Mouse (Mus musculus): ENCODE measurements around the gene Fam129c. TPM values are rescaled to one million over a fixed set of nuclear protein-coding genes. Genes with fewer than 3 reads are reported as not detected.

Fam129c gene
- polyA plus RNA-seq, 1 experiment from 2014 or later: 1.2 TPM

GRCm38 (mm10) chr8:71639318-71639717, 41.9 kb downstream of the Fam129c start:
- H3K27ac ChIP-seq (ENCODE audit: low read length): no peak overlapping the region
- H3K9me3 ChIP-seq (ENCODE audit: low read length): no peaks in the 10 kb centered on the region
- DNase-seq (ENCODE audit: low spot score) (no peak), ATAC-seq (no peak)
- no peak overlapping the region for H3K4me3 ChIP-seq (ENCODE audit: low read depth, low read length)
- no peak overlapping the region for H3K4me2 ChIP-seq (replicated peaks; ENCODE audit: low read depth, low read length)
- H3K9ac ChIP-seq (replicated peaks; ENCODE audit: low read depth): no peak overlapping the region
- TF ChIP-seq EP300 (IDR thresholded peaks at IDR 0.05) (no peak), CTCF (IDR thresholded peaks at IDR 0.05) (no peak)
- 73% methylated on average over 4 of the region's 4 CpGs for WGBS
- no peaks in the 10 kb centered on the region for H3K36me3 ChIP-seq (ENCODE audit: insufficient read depth, low read length)
- no peaks in the 10 kb centered on the region for H3K4me1 ChIP-seq (ENCODE audit: insufficient read depth, low read depth, low read length)
- no peaks in the 10 kb centered on the region for H3K27me3 ChIP-seq (replicated peaks; ENCODE audit: insufficient read depth, low read length)

- H3K4me3 ChIP-seq (ENCODE audit: low read depth, low read length): no peak overlapping the region
- 0 out of 2 replicates have a peak overlapping the region, but pooled peaks have one; percentile 8 for H3K27ac ChIP-seq (ENCODE audit: low read length)
- ATAC-seq (peak; percentile 95), DNase-seq (ENCODE audit: low spot score) (peak; percentile 85)
- no peaks in the 10 kb centered on the region for H3K9me3 ChIP-seq (ENCODE audit: low read length)
- 49% methylated on average over 9 of the region's 9 CpGs for WGBS
- H3K27me3 ChIP-seq (replicated peaks; ENCODE audit: insufficient read depth, low read length): no peaks in the 10 kb centered on the region
- TF ChIP-seq CTCF (IDR thresholded peaks at IDR 0.05) (no peak), EP300 (IDR thresholded peaks at IDR 0.05) (peak; percentile 60)
- no peaks in the 10 kb centered on the region for H3K4me1 ChIP-seq (ENCODE audit: insufficient read depth, low read depth, low read length)
- no peak overlapping the region for H3K9ac ChIP-seq (replicated peaks; ENCODE audit: low read depth)
- H3K4me2 ChIP-seq (replicated peaks; ENCODE audit: low read depth, low read length): no peak overlapping the region
- no peaks in the 10 kb centered on the region for H3K36me3 ChIP-seq (ENCODE audit: insufficient read depth, low read length)
These were observed 48.1 kb downstream of the Fam129c start for GRCm38 (mm10) chr8:71645510-71645909.

- H3K9me3 ChIP-seq (ENCODE audit: low read length): no peaks in the 10 kb centered on the region
- 0 out of 2 replicates have a peak, but pooled peaks cover 36% of the 10 kb centered on the region for H3K27me3 ChIP-seq (replicated peaks; ENCODE audit: insufficient read depth, low read length)
- no peaks in the 10 kb centered on the region for H3K4me1 ChIP-seq (ENCODE audit: insufficient read depth, low read depth, low read length)
- no peak overlapping the region for H3K27ac ChIP-seq (ENCODE audit: low read length)
- no peaks in the 10 kb centered on the region for H3K36me3 ChIP-seq (ENCODE audit: insufficient read depth, low read length)
- 2% methylated on average over 24 of the region's 24 CpGs for WGBS
- ATAC-seq (peak; percentile 78), DNase-seq (ENCODE audit: low spot score) (no peak)
- H3K4me2 ChIP-seq (replicated peaks; ENCODE audit: low read depth, low read length): no peak overlapping the region
- no peak overlapping the region for H3K9ac ChIP-seq (replicated peaks; ENCODE audit: low read depth)
- no peak overlapping the region for H3K4me3 ChIP-seq (ENCODE audit: low read depth, low read length)
- TF ChIP-seq EP300 (IDR thresholded peaks at IDR 0.05): no peak
- no peak for TF ChIP-seq CTCF (IDR thresholded peaks at IDR 0.05)
These were observed 57.2 kb downstream of the Fam129c start for GRCm38 (mm10) chr8:71654600-71654999.

Small RNAs within 50 kb of the gene (microRNA-seq; reads per million reads assigned to microRNA genes)
- not detected for gene Mir6769b

Other genes starting within 250 kb of the Fam129c start
- gene Use1, start 230.8 kb upstream of the Fam129c start, polyA plus RNA-seq (2015; fragmentation: Nextera tagmentation; extraction: Ambion mirVana): 136 and 139 TPM in 2 replicates
- 11.1 and 11.9 TPM in 2 replicates for gene Ocel1, start 226.3 kb upstream of the Fam129c start, polyA plus RNA-seq (2015; fragmentation: Nextera tagmentation; extraction: Ambion mirVana)
- gene Nr2f6, start 215.7 kb upstream of the Fam129c start, polyA plus RNA-seq (2015; fragmentation: Nextera tagmentation; extraction: Ambion mirVana): 61.5 and 69.4 TPM in 2 replicates
- 29.5 and 42.0 TPM in 2 replicates for gene Ushbp1, start 201.8 kb upstream of the Fam129c start, polyA plus RNA-seq (2015; fragmentation: Nextera tagmentation; extraction: Ambion mirVana)
- gene Babam1, start 200.8 kb upstream of the Fam129c start, polyA plus RNA-seq (2015; fragmentation: Nextera tagmentation; extraction: Ambion mirVana): 60.8 and 62.5 TPM in 2 replicates
- gene Ankle1, start 191.6 kb upstream of the Fam129c start, polyA plus RNA-seq (2015; fragmentation: Nextera tagmentation; extraction: Ambion mirVana): 0.72 and 1.5 TPM in 2 replicates
- gene Abhd8, start 134.0 kb upstream of the Fam129c start, polyA plus RNA-seq (2015; fragmentation: Nextera tagmentation; extraction: Ambion mirVana): 23.8 and 27.6 TPM in 2 replicates
- gene Mrpl34, start 132.7 kb upstream of the Fam129c start, polyA plus RNA-seq (2015; fragmentation: Nextera tagmentation; extraction: Ambion mirVana): 137 and 146 TPM in 2 replicates
- gene Dda1, start 128.4 kb upstream of the Fam129c start, polyA plus RNA-seq (2015; fragmentation: Nextera tagmentation; extraction: Ambion mirVana): 73.7 and 78.6 TPM in 2 replicates
- gene Ano8, start 111.7 kb upstream of the Fam129c start, polyA plus RNA-seq (2015; fragmentation: Nextera tagmentation; extraction: Ambion mirVana): 1.1 and 1.2 TPM in 2 replicates
- 10.6 and 11.6 TPM in 2 replicates for gene Gtpbp3, start 109.5 kb upstream of the Fam129c start, polyA plus RNA-seq (2015; fragmentation: Nextera tagmentation; extraction: Ambion mirVana)
- 246 and 265 TPM in 2 replicates for gene Plvap, start 85.9 kb upstream of the Fam129c start, polyA plus RNA-seq (2015; fragmentation: Nextera tagmentation; extraction: Ambion mirVana)
- 0.07 and 0.08 TPM in 2 replicates for gene Ccdc194, start 71.9 kb upstream of the Fam129c start, polyA plus RNA-seq (2015; fragmentation: Nextera tagmentation; extraction: Ambion mirVana)
- gene Bst2, start 60.2 kb upstream of the Fam129c start, polyA plus RNA-seq (2015; fragmentation: Nextera tagmentation; extraction: Ambion mirVana): 86.2 and 99.8 TPM in 2 replicates
- 103 and 112 TPM in 2 replicates for gene Mvb12a, start 54.7 kb upstream of the Fam129c start, polyA plus RNA-seq (2015; fragmentation: Nextera tagmentation; extraction: Ambion mirVana)
- gene Tmem221, start 38.8 kb upstream of the Fam129c start, polyA plus RNA-seq (2015; fragmentation: Nextera tagmentation; extraction: Ambion mirVana): 8.5 and 8.7 TPM in 2 replicates
- 0.11 and 0.13 TPM in 2 replicates for gene Nxnl1, start 31.0 kb upstream of the Fam129c start, polyA plus RNA-seq (2015; fragmentation: Nextera tagmentation; extraction: Ambion mirVana)
- 26.9 and 27.7 TPM in 2 replicates for gene Slc27a1, start 28.8 kb upstream of the Fam129c start, polyA plus RNA-seq (2015; fragmentation: Nextera tagmentation; extraction: Ambion mirVana)
- gene Pgls, start 5.5 kb upstream of the Fam129c start, polyA plus RNA-seq (2015; fragmentation: Nextera tagmentation; extraction: Ambion mirVana): 174 and 177 TPM in 2 replicates
- 64.7 and 66.0 TPM in 2 replicates for gene Colgalt1, start 13.3 kb downstream of the Fam129c start, polyA plus RNA-seq (2015; fragmentation: Nextera tagmentation; extraction: Ambion mirVana)
- gene Unc13a, start 74.1 kb downstream of the Fam129c start, polyA plus RNA-seq (2015; fragmentation: Nextera tagmentation; extraction: Ambion mirVana): 0.35 and 0.46 TPM in 2 replicates
- 7.7 and 10.0 TPM in 2 replicates for gene Jak3, start 78.6 kb downstream of the Fam129c start, polyA plus RNA-seq (2015; fragmentation: Nextera tagmentation; extraction: Ambion mirVana)
- gene Insl3, start 91.6 kb downstream of the Fam129c start, polyA plus RNA-seq (2015; fragmentation: Nextera tagmentation; extraction: Ambion mirVana): 2.9 and 3.9 TPM in 2 replicates
- 11.7 and 12.1 TPM in 2 replicates for gene B3gnt3, start 104.1 kb downstream of the Fam129c start, polyA plus RNA-seq (2015; fragmentation: Nextera tagmentation; extraction: Ambion mirVana)
- 1.4 and 1.8 TPM in 2 replicates for gene Fcho1, start 128.1 kb downstream of the Fam129c start, polyA plus RNA-seq (2015; fragmentation: Nextera tagmentation; extraction: Ambion mirVana)

Data from lung, postnatal 0 days (tissue).